Mouse (Mus musculus) MEL (cell line): Measurements from ENCODE around the gene Fndc7. TPM values are rescaled to one million over a fixed set of nuclear protein-coding genes. Genes with fewer than 3 reads are reported as not detected.

Experiments
- DNase-seq: peaks from one replicate; pipeline ENCODE4 v3.0.0; 2011; ENCODE audit warnings: low read depth, low spot score
- H3K27ac ChIP-seq: 2 replicates; pipeline ENCODE4 v1.5.1; 2012; ENCODE audit warnings: low read depth, mild to moderate bottlenecking, control low read depth, low read length, moderate library complexity; ENCODE audit not compliant: control insufficient read depth
- H3K27me3 ChIP-seq, 2 experiments: fragments of 150-350 bp in 1 of 2; sonication (generic) in 1 of 2; 2 replicates each; pipeline ENCODE4 v1.6.1; 2012; ENCODE audit warnings: low read length in 2 of 2, mild to moderate bottlenecking in 2 of 2, improper control_type of control experiment in 1 of 2, moderate library complexity in 1 of 2; ENCODE audit not compliant: insufficient read depth in 2 of 2, control insufficient read depth in 1 of 2
- H3K36me3 ChIP-seq, 2 experiments: 2 replicates each; pipeline ENCODE4 v1.6.1; 2012 to 2014; ENCODE audit warnings: low read length in 2 of 2, improper control_type of control experiment in 1 of 2, inconsistent platforms in 1 of 2, mild to moderate bottlenecking in 1 of 2; ENCODE audit not compliant: insufficient read depth in 2 of 2, control insufficient read depth in 1 of 2
- H3K4me1 ChIP-seq, 2 experiments: fragments of 150-350 bp in 1 of 2; sonication (generic) in 1 of 2; 2 replicates each; pipeline ENCODE4 v1.6.1; 2012; ENCODE audit warnings: low read length in 2 of 2, improper control_type of control experiment in 1 of 2, mild to moderate bottlenecking in 1 of 2; ENCODE audit not compliant: insufficient read depth in 2 of 2, control insufficient read depth in 1 of 2
- H3K4me3 ChIP-seq, 2 experiments: fragments of 150-350 bp in 1 of 2; sonication (generic) in 1 of 2; 2 replicates each; pipeline ENCODE4 v1.5.1; 2012; ENCODE audit warnings: low read depth in 2 of 2, low read length in 2 of 2, mild to moderate bottlenecking in 2 of 2, moderate library complexity in 2 of 2, control low read depth in 1 of 2, improper control_type of control experiment in 1 of 2; ENCODE audit not compliant: control insufficient read depth in 1 of 2, insufficient read depth in 1 of 2
- H3K79me2 ChIP-seq: 2 replicates; pipeline ENCODE4 v1.6.1; 2012; ENCODE audit warnings: mild to moderate bottlenecking, low read length, moderate library complexity; ENCODE audit not compliant: control insufficient read depth, poor library complexity, insufficient read depth
- H3K9ac ChIP-seq: 2 replicates; pipeline ENCODE4 v1.6.1; 2012; ENCODE audit warnings: low read depth, mild to moderate bottlenecking, control low read depth, low read length, moderate library complexity; ENCODE audit not compliant: control insufficient read depth, poor library complexity, severe bottlenecking
- H3K9me3 ChIP-seq: fragments of 150-350 bp; sonication (generic); replicated peaks from 2 replicates; pipeline ENCODE4 v1.6.1; 2012; ENCODE audit warnings: mild to moderate bottlenecking, low read length, improper control_type of control experiment, moderate library complexity; ENCODE audit not compliant: insufficient read depth
- CHD1 ChIP-seq: IDR thresholded peaks from 2 replicates; pipeline ENCODE4 v1.6.1; 2012; ENCODE audit warnings: low read depth, mild to moderate bottlenecking, inconsistent platforms, low read length, improper control_type of control experiment
- CTCF ChIP-seq, 3 experiments: IDR thresholded peaks in 2 of 3; conservative IDR thresholded peaks in 1 of 3; 2 replicates each; pipeline ENCODE4 v1.5.1; 2011 to 2012; ENCODE audit warnings: low read length in 3 of 3, low read depth in 2 of 3, mild to moderate bottlenecking in 2 of 3, improper control_type of control experiment in 1 of 3, inconsistent platforms in 1 of 3, mixed read lengths in 1 of 3, moderate library complexity in 1 of 3; ENCODE audit not compliant: control insufficient read depth in 1 of 3, insufficient read depth in 1 of 3, poor library complexity in 1 of 3, severe bottlenecking in 1 of 3
- E2F4 ChIP-seq: IDR thresholded peaks from 2 replicates; pipeline ENCODE4 v1.6.1; 2011; ENCODE audit warnings: low read depth, low read length, improper control_type of control experiment, borderline replicate concordance
- ELF1 ChIP-seq: IDR thresholded peaks from 2 replicates; pipeline ENCODE4 v1.6.1; 2014; ENCODE audit warnings: low read depth, mild to moderate bottlenecking, inconsistent platforms, low read length, improper control_type of control experiment, moderate library complexity
- EP300 ChIP-seq, 2 experiments: IDR thresholded peaks; 2 replicates each; pipeline ENCODE4 v1.6.1; 2011; ENCODE audit warnings: improper control_type of control experiment in 2 of 2, low read length in 2 of 2, low read depth in 1 of 2, mild to moderate bottlenecking in 1 of 2
- ETS1 ChIP-seq: IDR thresholded peaks from 2 replicates; pipeline ENCODE4 v1.6.1; 2012; ENCODE audit warnings: low read depth, mild to moderate bottlenecking, inconsistent platforms, low read length, improper control_type of control experiment, moderate library complexity
- GATA1 ChIP-seq: IDR thresholded peaks from 2 replicates; pipeline ENCODE4 v1.6.1; 2011; ENCODE audit warnings: low read depth, low read length, improper control_type of control experiment
- HCFC1 ChIP-seq: IDR thresholded peaks from 2 replicates; pipeline ENCODE4 v1.6.1; 2012; ENCODE audit warnings: low read depth, mild to moderate bottlenecking, inconsistent platforms, low read length, improper control_type of control experiment, moderate library complexity
- MAZ ChIP-seq: IDR thresholded peaks from 2 replicates; pipeline ENCODE4 v1.6.1; 2012; ENCODE audit warnings: low read depth, mild to moderate bottlenecking, inconsistent platforms, low read length, improper control_type of control experiment
- MYB ChIP-seq: IDR thresholded peaks from 2 replicates; pipeline ENCODE4 v1.6.1; 2011; ENCODE audit warnings: mild to moderate bottlenecking, low read depth, low read length, improper control_type of control experiment
- NELFE ChIP-seq: IDR thresholded peaks from 2 replicates; pipeline ENCODE4 v1.6.1; 2011; ENCODE audit warnings: low read depth, low read length, improper control_type of control experiment
- NRF1 ChIP-seq: IDR thresholded peaks from 2 replicates; pipeline ENCODE4 v1.6.1; 2014; ENCODE audit warnings: low read depth, mild to moderate bottlenecking, inconsistent platforms, low read length, improper control_type of control experiment, moderate library complexity; ENCODE audit not compliant: poor library complexity, insufficient read depth, severe bottlenecking
- POLR2AphosphoS2 ChIP-seq: IDR thresholded peaks from 2 replicates; pipeline ENCODE4 v1.6.1; 2011; ENCODE audit warnings: low read length, improper control_type of control experiment
- RAD21 ChIP-seq: IDR thresholded peaks from 2 replicates; pipeline ENCODE4 v1.6.1; 2011; ENCODE audit warnings: mild to moderate bottlenecking, low read depth, low read length, improper control_type of control experiment
- RCOR1 ChIP-seq: IDR thresholded peaks from 2 replicates; pipeline ENCODE4 v1.6.1; 2012; ENCODE audit warnings: low read depth, mild to moderate bottlenecking, inconsistent platforms, low read length, improper control_type of control experiment
- SMC3 ChIP-seq: IDR thresholded peaks from 2 replicates; pipeline ENCODE4 v1.6.1; 2011; ENCODE audit warnings: low read depth, low read length, improper control_type of control experiment
- TAL1 ChIP-seq: IDR thresholded peaks from 2 replicates; pipeline ENCODE4 v1.6.1; 2012; ENCODE audit warnings: mild to moderate bottlenecking, inconsistent platforms, low read length, moderate library complexity, mixed read lengths
- TBP ChIP-seq: IDR thresholded peaks from 2 replicates; pipeline ENCODE4 v1.8.0; 2011; ENCODE audit warnings: low read depth, low read length, improper control_type of control experiment
- ZC3H11A ChIP-seq: IDR thresholded peaks from 2 replicates; pipeline ENCODE4 v1.6.1; 2012; ENCODE audit warnings: low read depth, mild to moderate bottlenecking, inconsistent platforms, low read length, improper control_type of control experiment
- ZNF384 ChIP-seq: IDR thresholded peaks from 2 replicates; pipeline ENCODE4 v1.6.1; 2012; ENCODE audit warnings: low read depth, mild to moderate bottlenecking, inconsistent platforms, low read length, improper control_type of control experiment
- polyA plus RNA-seq, 2 experiments: library from polyadenylated mRNA; stranded (reverse) in 1 of 2; unstranded in 1 of 2; fragments of >175 nt in 1 of 2; fragments of >200 nt in 1 of 2; gene quantifications; 2 replicates each; pipeline versions ENCODE4 v1.2.1 to v1.2.4; 2012; ENCODE audit warnings: low replicate concordance in 2 of 2, low read depth in 1 of 2; ENCODE audit not compliant: insufficient read length in 2 of 2, insufficient read depth in 1 of 2, missing spikeins in 1 of 2
- total RNA-seq: library from RNA; depleted of rRNA; stranded (reverse); fragments of 300-350 nt; gene quantifications from 2 replicates; pipeline ENCODE4 v1.2.3, GENCODE M21; 2012

Fndc7 gene
- total and polyA plus RNA-seq, 3 experiments: 0.13 TPM; not detected in 2

DNA sequence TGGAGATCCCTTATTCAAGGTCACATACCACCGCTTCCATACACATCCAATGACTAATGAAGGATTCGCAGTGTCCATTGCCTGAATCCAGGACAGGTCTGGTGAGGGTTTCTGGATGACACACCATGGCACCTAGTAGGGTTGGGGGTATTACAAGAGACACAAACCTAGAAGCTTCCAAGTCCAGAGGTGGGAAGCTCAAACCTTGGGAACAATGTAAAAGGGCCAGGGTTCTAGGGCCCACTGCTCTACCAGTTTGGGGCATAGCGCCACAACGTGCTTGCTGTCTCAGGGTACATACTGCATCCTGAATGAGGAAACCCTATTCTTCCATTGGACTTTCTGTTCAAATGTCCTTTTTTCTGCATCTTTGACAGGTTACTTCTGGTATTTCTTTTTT is 8.8 kb upstream of the Fndc7 start:
- no peak overlapping the region for H3K4me3 ChIP-seq
- H3K9me3 ChIP-seq: no peaks in the 10 kb centered on the region
- no peaks in the 10 kb centered on the region for H3K4me1 ChIP-seq
- no peaks in the 10 kb centered on the region for H3K27me3 ChIP-seq
- H3K9ac ChIP-seq: no peak overlapping the region
- no peak overlapping the region for H3K27ac ChIP-seq
- DNase-seq: no peak
- H3K36me3 ChIP-seq: peaks cover 2 to 4% of the 10 kb centered on the region in 2 experiments; a peak in 2 of 4 replicates
- no peaks in the 10 kb centered on the region for H3K79me2 ChIP-seq
- TF ChIP-seq POLR2AphosphoS2 (peak; percentile 46; the same call in 1 of the 2 replicates), SMC3 (no peak), NELFE (no peak)

- H3K27ac ChIP-seq: no peak overlapping the region
- no peaks in the 10 kb centered on the region for H3K4me1 ChIP-seq
- H3K36me3 ChIP-seq: no peaks in the 10 kb centered on the region
- TF ChIP-seq ETS1: no peak
- TF ChIP-seq ZNF384: no peak
- no peak for TF ChIP-seq TAL1
- TF ChIP-seq MYB: no peak
- TF ChIP-seq NELFE: no peak
- TF ChIP-seq MAZ: no peak
- no peak for TF ChIP-seq RAD21
- TF ChIP-seq HCFC1: no peak
- no peak for TF ChIP-seq E2F4
- TF ChIP-seq CTCF (IDR thresholded peaks at IDR 0.05 in 2 of 3, conservative IDR thresholded peaks at IDR 0.05 in 1 of 3; ENCODE audit: control insufficient read depth in 1 of 3, insufficient read depth in 1 of 3, low read depth in 2 of 3, low read length in 3 of 3, poor library complexity in 1 of 3, severe bottlenecking in 1 of 3): no peak
- TF ChIP-seq ELF1: no peak
- no peak for TF ChIP-seq POLR2AphosphoS2
- no peak for TF ChIP-seq GATA1
- no peak for TF ChIP-seq ZC3H11A
- TF ChIP-seq RCOR1: no peak
- no peak for TF ChIP-seq TBP
- no peak for TF ChIP-seq NRF1
- no peak for TF ChIP-seq EP300 (IDR thresholded peaks at IDR 0.05; ENCODE audit: low read depth in 1 of 2, low read length in 2 of 2)
- TF ChIP-seq CHD1: no peak
- no peak overlapping the region for H3K4me3 ChIP-seq
- DNase-seq: no peak
- no peaks in the 10 kb centered on the region for H3K79me2 ChIP-seq
- H3K9me3 ChIP-seq: no peaks in the 10 kb centered on the region
- no peaks in the 10 kb centered on the region for H3K27me3 ChIP-seq
- no peak overlapping the region for H3K9ac ChIP-seq
Observed at GRCm38 (mm10) chr3:108892914-108893313, 3.1 kb upstream of the Fndc7 start.
